Mouse (Mus musculus) liver, embryonic 11.5 days (tissue): Measurements from ENCODE around the gene Ccdc38. TPM values are rescaled to one million over a fixed set of nuclear protein-coding genes. Genes with fewer than 3 reads are reported as not detected.

ENCODE experiments used
- ATAC-seq: fragments of 200-750 bp; cut with Nextera tagmentation; replicated peaks from 2 replicates; pipeline ENCODE4 v1.8.0; 2017; ENCODE audit warnings: moderate number of reproducible peaks, mild to moderate bottlenecking, moderate TSS enrichment, moderate library complexity; ENCODE audit not compliant: low FRiP score
- DNase-seq: peaks from one replicate; pipeline ENCODE4 v3.0.0-alpha.2; 2017; ENCODE audit warnings: low spot score
- H3K27ac ChIP-seq: fragments of 300-500 bp; sonication (generic); 2 replicates; pipeline ENCODE4 v1.5.1; 2014; ENCODE audit warnings: mild to moderate bottlenecking, low read depth, low read length, control low read depth
- H3K27me3 ChIP-seq: fragments of 300-500 bp; sonication (generic); replicated peaks from 2 replicates; pipeline ENCODE4 v1.6.1; 2014; ENCODE audit warnings: low read length, mixed read lengths; ENCODE audit not compliant: control insufficient read depth, insufficient read depth
- H3K36me3 ChIP-seq: fragments of 300-500 bp; sonication (generic); 2 replicates; pipeline ENCODE4 v1.6.1; 2014; ENCODE audit warnings: mild to moderate bottlenecking, low read length, moderate library complexity, mixed read lengths; ENCODE audit not compliant: control insufficient read depth, insufficient read depth
- H3K4me1 ChIP-seq: fragments of 300-500 bp; sonication (generic); replicated peaks from 2 replicates; pipeline ENCODE4 v1.6.1; 2014; ENCODE audit warnings: low read length, mixed read lengths; ENCODE audit not compliant: control insufficient read depth, insufficient read depth
- H3K4me2 ChIP-seq: fragments of 300-500 bp; sonication (generic); 2 replicates; pipeline ENCODE4 v1.6.1; 2014; ENCODE audit warnings: mild to moderate bottlenecking, control low read depth, moderate library complexity
- H3K4me3 ChIP-seq: fragments of 300-500 bp; sonication (generic); 2 replicates; pipeline ENCODE4 v1.5.1; 2014; ENCODE audit warnings: low read depth, low read length, control low read depth
- H3K9ac ChIP-seq: fragments of 300-500 bp; sonication (generic); 2 replicates; pipeline ENCODE4 v1.6.1; 2014; ENCODE audit warnings: low read depth, low read length, control low read depth
- H3K9me3 ChIP-seq: fragments of 300-500 bp; sonication (generic); 2 replicates; pipeline ENCODE4 v1.6.1; 2016; ENCODE audit warnings: low read length, inconsistent platforms, mixed read lengths; ENCODE audit not compliant: control insufficient read depth
- WGBS: fragments of 180-500 bp; shearing (Covaris S2); extraction: QIAGEN DNeasy Blood & Tissue Kit; methylation state at CpG from one replicate; pipeline ENCODE4 v1.1.7; 2014; 5-methylcytosine and 5-hydroxymethylcytosine counted together
- polyA plus RNA-seq: library from polyadenylated mRNA; unstranded; fragments of >200 nt; fragmentation: Nextera tagmentation; extraction: Ambion mirVana; gene quantifications from 2 replicates; pipeline ENCODE4 v1.2.1, GENCODE M21; 2014

Gene Ccdc38
- polyA plus RNA-seq, 1 experiment from 2014 or later = 0.38 TPM

DNA sequence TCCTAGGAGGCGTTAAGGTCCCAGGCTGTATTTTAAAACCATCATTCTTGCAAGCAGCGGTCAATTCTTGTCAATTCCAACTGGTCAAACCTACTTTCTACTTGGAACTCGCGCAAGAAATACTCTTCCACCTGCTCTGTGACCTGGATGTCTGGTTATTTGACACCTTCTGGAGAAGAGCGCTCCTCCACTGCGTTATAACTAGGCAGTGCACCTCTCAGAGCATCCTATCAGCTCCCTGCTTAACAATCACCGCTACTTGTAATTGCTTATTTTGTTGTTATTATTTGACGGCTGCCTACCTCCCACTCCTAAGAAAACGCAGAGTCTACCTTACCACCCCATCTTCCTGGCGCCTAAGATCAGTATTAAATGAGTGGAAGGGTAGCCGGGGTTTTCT is 48.4 kb downstream of the Ccdc38 start:
- H3K27ac ChIP-seq = peak overlapping the region; percentile 52
- H3K4me3 ChIP-seq = peak overlapping the region; percentile 94
- ATAC-seq (peak; percentile 40; the same call in 1 of the 2 replicates), DNase-seq (no peak)
- peaks cover 13% of the 10 kb centered on the region for H3K4me1 ChIP-seq
- 1% methylated on average over 11 of the region's 11 CpGs for WGBS
- no peaks in the 10 kb centered on the region for H3K9me3 ChIP-seq
- peaks cover 17% of the 10 kb centered on the region for H3K36me3 ChIP-seq
- peak overlapping the region; percentile 98 for H3K4me2 ChIP-seq
- H3K27me3 ChIP-seq = no peaks in the 10 kb centered on the region
- peak overlapping the region; percentile 96 for H3K9ac ChIP-seq

DNA sequence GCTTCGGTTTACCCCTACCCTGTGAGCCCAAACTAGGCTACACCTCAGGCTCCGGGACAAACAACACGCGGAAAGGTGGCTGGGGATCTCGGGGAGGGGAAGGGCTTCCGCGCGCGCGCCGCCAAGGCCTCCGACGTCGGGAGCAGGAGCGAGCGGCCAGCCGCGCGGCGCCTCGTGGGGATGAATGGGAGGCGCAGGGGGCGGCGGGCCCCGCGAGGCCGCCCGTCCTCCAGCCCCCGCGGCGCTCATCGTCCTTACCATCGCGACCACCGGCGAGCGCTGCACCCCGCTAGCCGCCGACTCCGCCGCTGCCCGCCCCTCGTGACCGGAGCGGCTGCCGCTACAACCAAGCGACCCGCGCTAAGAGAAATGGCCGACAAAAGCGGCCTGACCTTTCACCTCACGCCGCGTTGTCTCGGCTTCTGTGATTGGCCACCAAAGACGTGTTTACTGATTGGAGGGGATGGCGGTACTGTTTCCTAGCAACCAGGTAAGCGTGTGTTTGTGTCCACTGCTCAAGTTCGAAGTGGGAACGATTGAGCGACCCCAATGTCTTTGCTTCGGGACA is 48.9 kb downstream of the Ccdc38 start, which contains the start of gene Snrpf:
Snrpf (minus strand) TSS at position 426 of the 568 bp plus-strand sequence.
- under 1% methylated on average over 62 of the region's 63 CpGs for WGBS
- ATAC-seq = peak; percentile 86

DNA sequence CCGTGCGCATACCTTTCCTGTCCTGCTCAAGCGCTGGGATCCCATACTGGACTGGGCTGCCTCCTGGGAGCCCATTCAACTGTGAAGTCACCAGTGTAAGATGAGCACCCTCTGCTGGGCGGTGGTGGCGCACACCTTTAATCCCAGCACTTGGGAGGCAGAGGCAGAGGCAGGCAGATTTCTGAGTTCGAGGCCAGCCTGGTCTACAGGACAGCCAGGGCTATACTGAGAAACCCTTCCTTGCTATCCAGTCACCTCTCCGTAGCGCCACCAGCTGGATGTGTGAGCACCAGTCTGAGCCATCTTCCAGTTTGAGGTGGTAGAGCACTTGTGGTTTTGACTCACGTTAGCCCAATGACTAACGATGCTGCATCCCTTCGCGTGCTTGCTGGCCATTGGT is 52.0 kb downstream of the Ccdc38 start:
- Histone ChIP-seq H3K27ac (no peak overlapping the region), H3K9me3 (no peaks in the 10 kb centered on the region), H3K4me2 (no peak overlapping the region), H3K4me1 (peaks cover 10% of the 10 kb centered on the region), H3K9ac (no peak overlapping the region), H3K4me3 (no peak overlapping the region), H3K27me3 (no peaks in the 10 kb centered on the region), H3K36me3 (no peaks in the 10 kb centered on the region; the same call in 1 of the 2 replicates)
- WGBS = 51% methylated on average over 12 of the region's 12 CpGs
- ATAC-seq = no peak
- DNase-seq = no peak

More for the DNA sequence above, 48.9 kb downstream of the Ccdc38 start, which contains the start of gene Snrpf:
- Histone ChIP-seq H3K4me1 (peaks cover 13% of the 10 kb centered on the region), H3K27ac (peak within 1 kb of the TSS; percentile 52), H3K9me3 (no peaks in the 10 kb centered on the region), H3K4me2 (peak within 1 kb of the TSS; percentile 98), H3K27me3 (no peaks in the 10 kb centered on the region), H3K9ac (peak within 1 kb of the TSS; percentile 96), H3K36me3 (peaks cover 15% of the 10 kb centered on the region), H3K4me3 (peak within 1 kb of the TSS; percentile 94)
- peak; percentile 89 for DNase-seq

DNA sequence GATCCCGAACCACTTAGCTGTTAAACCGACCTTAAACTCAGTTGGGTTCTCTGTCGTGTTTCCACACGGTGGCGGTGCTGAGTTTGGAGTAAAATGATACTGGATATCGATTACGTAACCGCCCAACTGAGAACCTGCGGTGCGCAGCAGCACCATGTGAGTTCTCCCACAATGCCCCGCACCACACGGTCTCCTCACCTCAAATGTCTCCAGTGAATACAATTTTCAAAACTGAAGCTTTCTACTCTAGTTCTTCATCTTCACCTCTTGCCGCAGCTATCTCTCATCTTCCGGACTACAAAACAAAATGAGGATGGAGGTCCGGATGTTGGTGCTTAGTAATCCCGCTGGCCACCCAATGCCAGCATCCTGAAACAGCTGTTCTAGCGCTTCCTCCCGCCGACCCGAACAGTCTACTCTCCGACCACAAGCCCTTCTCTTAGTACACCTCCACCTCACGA is 53.6 kb downstream of the Ccdc38 start:
- peak; percentile 60 for ATAC-seq
- peak overlapping the region; percentile 43 for H3K4me3 ChIP-seq
- H3K9ac ChIP-seq = peak overlapping the region; percentile 43; the same call in 1 of the 2 replicates

DNA sequence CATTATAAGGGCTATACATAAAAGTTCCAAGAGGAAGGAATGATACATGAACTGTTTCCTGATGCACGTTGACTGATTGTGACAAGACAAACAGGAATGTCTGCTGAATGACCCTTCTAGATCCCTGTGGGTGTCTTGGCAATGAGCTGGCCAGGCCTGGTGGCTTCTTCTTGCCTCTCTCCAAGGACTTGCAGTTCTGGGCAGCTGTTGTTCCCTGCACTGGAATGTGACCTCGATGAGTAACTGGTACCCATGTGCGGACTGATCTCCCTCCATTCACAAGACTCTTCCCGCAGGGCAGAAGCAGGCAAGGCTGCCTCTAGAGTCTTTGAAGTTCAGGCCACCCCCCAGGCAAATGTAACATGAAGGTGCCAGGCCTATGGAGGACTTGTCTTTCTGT is 55.4 kb downstream of the Ccdc38 start:
- DNase-seq = no peak
- 69% methylated on average over 4 of the region's 4 CpGs for WGBS
- no peaks in the 10 kb centered on the region for H3K36me3 ChIP-seq
- no peak for ATAC-seq
- no peak overlapping the region for H3K4me2 ChIP-seq
- no peak overlapping the region for H3K4me3 ChIP-seq
- H3K9ac ChIP-seq = no peak overlapping the region
- no peak overlapping the region for H3K27ac ChIP-seq
- no peaks in the 10 kb centered on the region for H3K9me3 ChIP-seq
- H3K4me1 ChIP-seq = no peaks in the 10 kb centered on the region
- H3K27me3 ChIP-seq = no peaks in the 10 kb centered on the region

More for the DNA sequence above, 53.6 kb downstream of the Ccdc38 start:
- Histone ChIP-seq H3K27me3 (no peaks in the 10 kb centered on the region), H3K9me3 (no peaks in the 10 kb centered on the region), H3K27ac (no peak overlapping the region), H3K4me2 (peak overlapping the region; percentile 70), H3K4me1 (no peaks in the 10 kb centered on the region), H3K36me3 (no peaks in the 10 kb centered on the region)
- peak; percentile 73 for DNase-seq
- WGBS = 3% methylated on average over 22 of the region's 22 CpGs

DNA sequence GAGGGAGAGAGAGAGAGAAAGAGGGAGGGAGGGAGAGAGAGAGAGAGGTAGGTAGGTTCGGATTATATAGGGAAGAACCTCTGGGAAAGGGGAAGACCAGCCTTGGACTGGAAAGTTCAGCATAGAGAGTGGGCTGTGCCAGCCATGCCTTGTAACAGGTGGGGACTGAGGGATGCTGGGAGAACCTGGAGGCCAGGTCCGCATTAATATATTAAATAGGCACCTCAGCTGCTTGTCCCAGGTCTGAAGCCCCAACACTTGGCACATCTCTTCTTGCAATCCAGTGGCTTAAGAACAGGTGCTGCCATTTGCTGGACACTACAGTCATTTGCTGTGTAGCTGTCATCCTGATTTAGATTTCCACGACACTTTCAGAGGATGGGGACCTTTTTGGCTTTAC is 56.2 kb downstream of the Ccdc38 start:
- ATAC-seq (no peak), DNase-seq (no peak)
- Histone ChIP-seq H3K9me3 (no peaks in the 10 kb centered on the region), H3K27ac (no peak overlapping the region), H3K36me3 (no peaks in the 10 kb centered on the region), H3K4me3 (no peak overlapping the region), H3K9ac (no peak overlapping the region), H3K4me1 (no peaks in the 10 kb centered on the region), H3K4me2 (no peak overlapping the region), H3K27me3 (no peaks in the 10 kb centered on the region)
- WGBS = 80% methylated on average over 3 of the region's 3 CpGs

DNA sequence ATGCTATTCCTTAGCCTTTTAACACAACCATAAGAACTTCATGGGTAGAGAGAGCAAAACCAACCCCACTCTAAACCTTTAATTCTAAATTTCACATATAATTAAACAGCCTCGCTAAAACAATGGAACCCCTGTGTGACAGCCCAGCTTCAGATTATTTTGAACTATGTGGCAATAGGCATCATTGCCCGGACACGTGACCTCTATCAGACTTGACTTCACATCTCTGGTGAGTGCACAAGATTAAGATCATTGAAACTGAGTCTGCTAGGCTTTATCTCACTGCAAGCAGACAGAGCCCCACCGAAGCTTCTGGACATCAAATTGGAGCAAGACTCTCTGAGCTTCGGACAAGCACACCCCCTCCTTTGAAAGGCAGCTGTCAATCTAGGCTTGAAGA is 61.9 kb downstream of the Ccdc38 start:
- Histone ChIP-seq H3K27me3 (no peaks in the 10 kb centered on the region), H3K9me3 (no peaks in the 10 kb centered on the region), H3K4me2 (no peak overlapping the region), H3K9ac (no peak overlapping the region), H3K4me3 (no peak overlapping the region), H3K36me3 (no peaks in the 10 kb centered on the region), H3K4me1 (no peaks in the 10 kb centered on the region), H3K27ac (no peak overlapping the region)
- no peak for DNase-seq
- WGBS = 77% methylated on average over 5 of the region's 5 CpGs
- no peak for ATAC-seq

DNA sequence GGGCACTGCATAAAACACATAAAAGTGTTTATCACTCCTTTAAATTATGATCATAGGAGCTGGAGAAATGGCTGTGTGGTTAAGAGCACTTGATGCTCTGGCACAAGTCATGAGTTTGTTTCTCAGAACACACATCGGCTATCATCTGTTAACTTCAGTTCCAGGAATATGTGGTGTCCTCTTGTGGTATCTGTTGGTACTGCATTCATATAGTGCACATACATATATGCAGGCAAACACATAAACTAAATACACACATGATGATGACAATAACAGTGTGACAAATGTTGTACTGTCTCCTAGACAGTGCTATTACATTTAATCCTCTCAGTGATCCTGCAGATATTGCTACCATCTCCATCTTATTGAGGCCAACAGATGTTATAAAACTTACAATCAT is 62.8 kb downstream of the Ccdc38 start:
- DNase-seq (no peak), ATAC-seq (no peak)
- Histone ChIP-seq H3K9ac (no peak overlapping the region), H3K4me2 (no peak overlapping the region), H3K4me3 (no peak overlapping the region), H3K27ac (no peak overlapping the region), H3K4me1 (no peaks in the 10 kb centered on the region), H3K9me3 (no peaks in the 10 kb centered on the region), H3K36me3 (no peaks in the 10 kb centered on the region), H3K27me3 (no peaks in the 10 kb centered on the region)
- 85% methylated on average over 1 of the region's 1 CpGs for WGBS

DNA sequence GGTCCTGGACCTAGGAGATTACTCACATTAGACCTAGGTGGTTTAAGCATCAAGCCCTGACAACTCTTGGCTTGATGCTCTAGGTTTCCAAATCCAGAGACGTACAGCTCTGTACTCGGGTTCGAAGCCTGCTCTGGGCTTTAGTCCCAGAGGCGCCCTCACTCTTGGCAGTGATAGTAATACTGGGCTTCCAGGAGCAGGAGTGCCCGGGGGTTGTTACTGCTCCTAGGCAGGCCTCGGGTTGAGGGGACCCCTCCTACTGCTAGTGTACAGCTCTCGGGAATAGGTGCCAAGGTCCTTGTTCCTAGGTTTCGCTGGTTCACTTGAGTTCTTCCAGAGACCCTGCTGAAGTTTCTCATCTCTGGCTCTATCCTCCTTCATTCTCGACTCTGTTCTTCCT is 65.9 kb downstream of the Ccdc38 start:
- Histone ChIP-seq H3K4me1 (no peaks in the 10 kb centered on the region), H3K9ac (no peak overlapping the region), H3K36me3 (no peaks in the 10 kb centered on the region), H3K27me3 (no peaks in the 10 kb centered on the region), H3K9me3 (peaks cover 3% of the 10 kb centered on the region; the same call in 1 of the 2 replicates), H3K4me3 (no peak overlapping the region), H3K4me2 (no peak overlapping the region), H3K27ac (no peak overlapping the region)
- ATAC-seq (no peak), DNase-seq (no peak)
- WGBS = 89% methylated on average over 9 of the region's 9 CpGs
